Comparison of ENCODE assay signal across 24 mouse cellular contexts in the genomic region with DNA sequence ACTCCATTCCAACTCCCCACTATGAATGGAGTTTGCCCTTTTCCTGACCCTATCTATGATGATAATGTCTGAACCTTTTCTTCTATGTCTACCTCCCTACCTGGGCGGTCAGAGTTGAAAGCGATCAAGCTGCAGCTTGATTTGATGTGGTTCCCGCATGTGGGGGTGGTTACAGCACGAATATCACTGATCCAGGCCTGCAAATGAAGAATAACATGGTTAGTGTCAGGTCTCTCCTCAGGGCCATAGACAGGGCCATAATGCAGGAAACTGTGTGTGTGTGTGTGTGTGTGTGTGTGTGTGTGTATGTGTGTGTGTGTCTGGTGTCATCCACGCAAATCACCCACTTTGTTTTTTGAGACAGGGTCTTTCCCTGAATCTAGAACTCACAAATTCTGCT.
"Had no signal": no experiment of that assay in that cellular context is flagged by ENCODE, and none has a peak within 500 bp of the region (broad histone marks: within the 10 kb centered on the region; RNA-seq: fewer than 3 reads in every experiment).

No protein-coding gene starts in this region.

- H3K27me3 ChIP-seq: heart, embryonic 12.5 days; hindbrain, embryonic 12.5 days; limb, embryonic 13.5 days; limb, embryonic 15.5 days; liver, embryonic 12.5 days had no signal

- H3K9me3 ChIP-seq: heart, embryonic 10.5 days; heart, embryonic 12.5 days; hindbrain, embryonic 10.5 days; hindbrain, embryonic 12.5 days; limb, embryonic 13.5 days; limb, embryonic 15.5 days; liver, embryonic 12.5 days had no signal

- DNase-seq: gastrocnemius, postnatal 14 days; gastrocnemius, postnatal 36 days; heart, adult 18-20 months; heart, postnatal 10 days; heart, postnatal 4 days; kidney, adult 11 months; kidney, adult 2 months; kidney, adult 9 months; kidney, postnatal 14 days; kidney, postnatal 36 days; layer of hippocampus, adult 9-11 months; layer of hippocampus, postnatal 36 days; left cerebral cortex, postnatal 4 days had no signal

- H3K4me2 ChIP-seq: heart, embryonic 12.5 days; hindbrain, embryonic 12.5 days; hindbrain, embryonic 14.5 days; limb, embryonic 13.5 days; limb, embryonic 15.5 days; liver, embryonic 12.5 days had no signal

- H3K27ac ChIP-seq: heart, embryonic 10.5 days; hindbrain, embryonic 10.5 days; hindbrain, embryonic 12.5 days; hindbrain, embryonic 14.5 days; limb, embryonic 13.5 days; limb, embryonic 15.5 days; liver, embryonic 12.5 days; liver, embryonic 14.5 days had no signal

- ATAC-seq: hindbrain, embryonic 16.5 days; intestine, embryonic 16.5 days; liver, embryonic 12.5 days had no signal

- H3K4me3 ChIP-seq: heart, embryonic 10.5 days; heart, embryonic 12.5 days; hindbrain, embryonic 10.5 days; hindbrain, embryonic 12.5 days; limb, embryonic 13.5 days; limb, embryonic 15.5 days; liver, embryonic 12.5 days had no signal

- H3K9ac ChIP-seq: heart, embryonic 12.5 days; hindbrain, embryonic 12.5 days; hindbrain, embryonic 14.5 days; limb, embryonic 13.5 days; limb, embryonic 15.5 days; liver, embryonic 12.5 days; liver, embryonic 14.5 days had no signal
